Mouse (Mus musculus) lung, postnatal 0 days (tissue): Measurements from ENCODE around the gene Pigx. TPM values are rescaled to one million over a fixed set of nuclear protein-coding genes. Genes with fewer than 3 reads are reported as not detected.
A peak's percentile ranks its signal among the peaks of the same experiment; 100 is the strongest.
"Not testable (repeated sequence)": the region's sequence is repeated elsewhere in the genome, so short reads cannot be mapped to it uniquely, and the experiment has no call there.

ENCODE experiments used
- ATAC-seq: fragments of 200-750 bp; cut with Nextera tagmentation; 2 replicates; pipeline ENCODE4 v1.8.0; 2017; ENCODE audit warnings: moderate library complexity
- DNase-seq: peaks from one replicate; pipeline ENCODE4 v3.0.0-alpha.2; 2016; ENCODE audit warnings: low spot score
- H3K27ac ChIP-seq: fragments of 300-500 bp; sonication (generic); 2 replicates; pipeline ENCODE4 v1.5.1; 2014; ENCODE audit warnings: antibody characterized with exemption, mild to moderate bottlenecking, low read length, mixed read lengths
- H3K27me3 ChIP-seq: fragments of 300-500 bp; sonication (generic); replicated peaks from 2 replicates; pipeline ENCODE4 v1.6.1; 2014; ENCODE audit warnings: low read length, mixed read lengths; ENCODE audit not compliant: insufficient read depth
- H3K36me3 ChIP-seq: fragments of 300-500 bp; sonication (generic); 2 replicates; pipeline ENCODE4 v1.6.1; 2014; ENCODE audit warnings: low read length, mixed read lengths; ENCODE audit not compliant: insufficient read depth
- H3K4me1 ChIP-seq: fragments of 300-500 bp; sonication (generic); 2 replicates; pipeline ENCODE4 v1.6.1; 2014; ENCODE audit warnings: antibody characterized with exemption, low read depth, low read length, mixed read lengths; ENCODE audit not compliant: insufficient read depth
- H3K4me2 ChIP-seq: fragments of 300-500 bp; sonication (generic); replicated peaks from 2 replicates; pipeline ENCODE4 v1.6.1; 2014; ENCODE audit warnings: low read depth, mild to moderate bottlenecking, low read length, moderate library complexity, mixed read lengths
- H3K4me3 ChIP-seq: fragments of 300-500 bp; sonication (generic); 2 replicates; pipeline ENCODE4 v1.5.1; 2014; ENCODE audit warnings: low read depth, low read length
- H3K9ac ChIP-seq: fragments of 300-500 bp; sonication (generic); replicated peaks from 2 replicates; pipeline ENCODE4 v1.6.1; 2014; ENCODE audit warnings: low read depth, mild to moderate bottlenecking
- H3K9me3 ChIP-seq: fragments of 300-500 bp; sonication (generic); 2 replicates; pipeline ENCODE4 v1.6.1; 2016; ENCODE audit warnings: low read length, mixed read lengths
- CTCF ChIP-seq: IDR thresholded peaks from 2 replicates; pipeline ENCODE4 v1.5.1; 2016; ENCODE audit warnings: antibody characterized with exemption, mild to moderate bottlenecking
- EP300 ChIP-seq: IDR thresholded peaks from 2 replicates; pipeline ENCODE4 v1.6.1; 2016; ENCODE audit warnings: antibody characterized with exemption, mild to moderate bottlenecking, control low read depth
- WGBS: fragments of 180-500 bp; shearing (Covaris S2); extraction: QIAGEN DNeasy Blood & Tissue Kit; methylation state at CpG from one replicate; pipeline ENCODE4 v1.1.7; 2014; 5-methylcytosine and 5-hydroxymethylcytosine counted together
- polyA plus RNA-seq: library from polyadenylated mRNA; unstranded; fragments of >200 nt; fragmentation: Nextera tagmentation; extraction: Ambion mirVana; gene quantifications from 2 replicates; pipeline ENCODE4 v1.2.1, GENCODE M21; 2015

The Pigx gene
- polyA plus RNA-seq, 1 experiment from 2014 or later, result 61.4 TPM

GRCm38 (mm10) chr16:32078408-32078990, 21.0 kb downstream of the Pigx start:
- DNase-seq (peak; percentile 60), ATAC-seq (no peak)
- H3K27me3 ChIP-seq, result no peaks in the 10 kb centered on the region
- H3K9ac ChIP-seq, result peak overlapping the region; percentile 98
- no peak for TF ChIP-seq CTCF
- TF ChIP-seq EP300, result no peak
- H3K36me3 ChIP-seq, result no peaks in the 10 kb centered on the region
- under 1% methylated on average over 23 of the region's 30 CpGs for WGBS
- peak overlapping the region; percentile 64 for H3K4me2 ChIP-seq
- H3K4me3 ChIP-seq, result peak overlapping the region; percentile 98
- H3K9me3 ChIP-seq, result no peaks in the 10 kb centered on the region
- peak overlapping the region; percentile 99 for H3K27ac ChIP-seq
- peaks cover 10% of the 10 kb centered on the region for H3K4me1 ChIP-seq

DNA sequence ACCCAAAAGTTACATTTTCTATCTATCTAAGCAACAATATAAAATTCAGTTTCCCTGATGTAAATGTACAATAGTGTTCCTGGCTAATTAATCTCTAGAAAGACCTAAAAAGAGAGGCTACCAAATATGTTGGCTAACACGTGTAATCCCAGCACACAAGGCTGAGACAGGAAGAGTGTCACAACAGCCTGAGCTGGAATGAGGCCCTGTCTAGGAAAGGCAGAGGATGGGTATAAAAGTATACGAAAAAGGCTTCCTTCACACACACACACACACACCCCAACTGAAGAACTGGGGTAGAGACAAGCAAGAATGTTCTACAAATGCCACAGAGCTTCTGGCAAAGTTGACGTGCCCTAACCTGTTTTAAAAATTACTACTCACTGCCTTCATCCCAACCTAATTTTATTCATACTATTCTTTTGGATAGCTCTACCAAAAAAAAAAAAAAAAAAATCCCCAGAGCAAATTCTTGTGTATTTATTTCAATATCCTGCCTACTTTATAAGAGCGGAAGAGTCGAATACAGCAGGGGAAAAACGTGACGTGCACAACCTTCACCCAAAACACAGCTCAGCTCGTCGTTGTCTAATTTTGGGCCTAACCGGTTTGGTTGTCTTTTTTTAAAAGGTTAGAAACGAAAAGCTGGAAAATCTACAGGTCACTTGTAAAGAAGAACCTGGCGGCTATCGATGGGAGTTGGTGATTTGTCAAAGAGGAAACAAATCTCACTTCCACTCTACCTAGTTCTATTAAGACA, 21.7 kb downstream of the Pigx start:
- ATAC-seq, result no peak
- Histone ChIP-seq H3K4me2 (peak overlapping the region; percentile 64), H3K4me1 (peaks cover 10% of the 10 kb centered on the region), H3K4me3 (peak overlapping the region; percentile 98), H3K36me3 (no peaks in the 10 kb centered on the region), H3K27me3 (no peaks in the 10 kb centered on the region), H3K9ac (peak overlapping the region; percentile 98), H3K9me3 (no peaks in the 10 kb centered on the region), H3K27ac (peak overlapping the region; percentile 99)
- peak; percentile 8 for DNase-seq
- WGBS, result 2% methylated on average over 13 of the region's 13 CpGs
- TF ChIP-seq CTCF (no peak), EP300 (no peak)

- Histone ChIP-seq H3K4me3 (no peak overlapping the region), H3K27me3 (no peaks in the 10 kb centered on the region), H3K4me2 (no peak overlapping the region), H3K27ac (no peak overlapping the region), H3K9me3 (no peaks in the 10 kb centered on the region), H3K9ac (no peak overlapping the region), H3K4me1 (peaks cover 10% of the 10 kb centered on the region), H3K36me3 (no peaks in the 10 kb centered on the region)
- DNase-seq (peak; percentile 12), ATAC-seq (no peak)
- no peak for TF ChIP-seq CTCF
- no peak for TF ChIP-seq EP300
- 15% methylated on average over 3 of the region's 3 CpGs for WGBS
Observed at GRCm38 (mm10) chr16:32076406-32076805, 23.1 kb downstream of the Pigx start.

DNA sequence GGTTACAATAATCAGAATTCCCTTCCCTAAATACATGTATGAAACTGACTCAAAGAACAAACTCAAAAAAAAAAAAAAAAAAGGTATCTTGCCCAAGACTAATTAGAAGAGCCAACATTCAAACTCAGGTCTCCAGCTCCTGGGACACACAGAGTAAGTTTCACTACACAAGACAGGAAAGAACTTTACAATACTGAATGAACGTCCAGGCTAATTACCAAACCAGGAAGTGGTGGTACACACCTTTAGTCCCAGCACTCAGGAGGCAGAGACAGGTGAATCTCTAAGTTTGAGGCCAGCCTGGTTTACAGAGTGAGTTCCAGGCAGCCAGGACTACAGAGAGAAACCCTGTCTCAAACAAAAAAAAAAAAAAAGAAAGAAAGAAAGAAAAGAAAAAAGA, 23.8 kb downstream of the Pigx start:
- H3K27ac ChIP-seq, result no peak overlapping the region
- no peak for TF ChIP-seq EP300
- H3K4me3 ChIP-seq, result no peak overlapping the region
- H3K36me3 ChIP-seq, result no peaks in the 10 kb centered on the region
- H3K9me3 ChIP-seq, result no peaks in the 10 kb centered on the region
- 24% methylated on average over 1 of the region's 1 CpGs for WGBS
- no peaks in the 10 kb centered on the region for H3K27me3 ChIP-seq
- no peak overlapping the region for H3K9ac ChIP-seq
- peaks cover 10% of the 10 kb centered on the region for H3K4me1 ChIP-seq
- ATAC-seq (no peak), DNase-seq (no peak)
- H3K4me2 ChIP-seq, result no peak overlapping the region

DNA sequence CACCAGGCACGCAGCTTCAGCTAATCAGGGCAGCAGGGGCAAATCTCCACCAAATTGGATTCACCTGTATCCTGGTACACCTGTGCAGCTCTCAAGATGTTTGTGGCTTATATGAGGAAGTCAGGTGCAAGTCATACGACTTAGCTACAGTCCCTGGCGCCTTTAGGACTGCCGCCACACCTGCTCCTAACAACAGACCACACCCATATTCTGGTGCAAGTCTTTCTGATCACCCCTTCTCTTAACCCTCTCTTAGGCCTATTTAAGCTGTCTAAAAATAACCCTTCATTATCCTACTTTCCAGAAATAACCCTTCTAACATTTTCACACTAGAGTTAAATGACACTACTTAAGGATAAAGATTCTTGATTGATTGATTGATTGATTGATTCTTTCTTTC, 29.5 kb downstream of the Pigx start:
- not testable (repeated sequence) for H3K27ac ChIP-seq, H3K9me3 ChIP-seq, H3K4me2 ChIP-seq, H3K9ac ChIP-seq, H3K36me3 ChIP-seq, DNase-seq, H3K27me3 ChIP-seq, ATAC-seq, H3K4me3 ChIP-seq, H3K4me1 ChIP-seq
- WGBS, result 49% methylated on average over 3 of the region's 4 CpGs

GRCm38 (mm10) chr16:32068389-32069300, 30.9 kb downstream of the Pigx start:
- ATAC-seq, result peak; percentile 52
- H3K9me3 ChIP-seq, result no peaks in the 10 kb centered on the region
- WGBS, result 55% methylated on average over 12 of the region's 12 CpGs
- no peaks in the 10 kb centered on the region for H3K36me3 ChIP-seq
- TF ChIP-seq EP300 (no peak), CTCF (no peak)
- H3K27ac ChIP-seq, result peak overlapping the region; percentile 27; the same call in 1 of the 2 replicates
- DNase-seq, result peak; percentile 29
- no peak overlapping the region for H3K9ac ChIP-seq
- H3K27me3 ChIP-seq, result no peaks in the 10 kb centered on the region
- H3K4me1 ChIP-seq, result no peaks in the 10 kb centered on the region
- no peak overlapping the region for H3K4me3 ChIP-seq
- H3K4me2 ChIP-seq, result no peak overlapping the region
